Mouse (Mus musculus): Measurements from ENCODE around the gene Bbc3.

GRCm38 (mm10) chr7:16309318-16310019 is 1.3 kb downstream of the Bbc3 start:
- TF ChIP-seq CTCF (IDR thresholded peaks at IDR 0.05; ENCODE audit: low read depth, low read length) (no peak), POLR2A (IDR thresholded peaks at IDR 0.05; ENCODE audit: insufficient read depth, low read length) (no peak), EP300 (IDR thresholded peaks at IDR 0.05; ENCODE audit: insufficient read depth, low read depth, low read length) (peak; percentile 73)

All from ES-Bruce4 (cell line).